Mouse (Mus musculus) forebrain, postnatal 0 days (tissue): ENCODE data around the gene Ctnnal1. TPM values are rescaled to one million over a fixed set of nuclear protein-coding genes. Genes with fewer than 3 reads are reported as not detected.

Experiments
- ATAC-seq: fragments of 200-750 bp; cut with Nextera tagmentation; 2 replicates; pipeline ENCODE4 v1.8.0; 2017; ENCODE audit warnings: mild to moderate bottlenecking, moderate library complexity
- DNase-seq: peaks from one replicate; pipeline ENCODE4 v3.0.0-alpha.2; 2015
- H3K27ac ChIP-seq: fragments of 300-500 bp; sonication (generic); 2 replicates; pipeline ENCODE4 v1.5.1; 2014; ENCODE audit warnings: low read depth, mild to moderate bottlenecking, antibody characterized with exemption, low read length, moderate library complexity, mixed read lengths
- H3K27me3 ChIP-seq: fragments of 300-500 bp; sonication (generic); 2 replicates; pipeline ENCODE4 v1.6.1; 2014; ENCODE audit warnings: mild to moderate bottlenecking, low read length, mixed read lengths; ENCODE audit not compliant: insufficient read depth
- H3K36me3 ChIP-seq: fragments of 300-500 bp; sonication (generic); 2 replicates; pipeline ENCODE4 v1.6.1; 2014; ENCODE audit warnings: mild to moderate bottlenecking, moderate library complexity; ENCODE audit not compliant: insufficient read depth
- H3K4me1 ChIP-seq: fragments of 300-500 bp; sonication (generic); 2 replicates; pipeline ENCODE4 v1.6.1; 2014; ENCODE audit warnings: antibody characterized with exemption; ENCODE audit not compliant: insufficient read depth
- H3K4me2 ChIP-seq: fragments of 300-500 bp; sonication (generic); 2 replicates; pipeline ENCODE4 v1.6.1; 2014; ENCODE audit warnings: low read depth, mild to moderate bottlenecking, moderate library complexity
- H3K4me3 ChIP-seq: fragments of 300-500 bp; sonication (generic); 2 replicates; pipeline ENCODE4 v1.5.1; 2014; ENCODE audit warnings: low read depth, low read length, mixed read lengths
- H3K9ac ChIP-seq: fragments of 300-500 bp; sonication (generic); 2 replicates; pipeline ENCODE4 v1.6.1; 2014; ENCODE audit warnings: mild to moderate bottlenecking
- H3K9me3 ChIP-seq: fragments of 300-500 bp; sonication (generic); 2 replicates; pipeline ENCODE4 v1.6.1; 2016; ENCODE audit warnings: low read length
- CTCF ChIP-seq: sonication (generic); IDR thresholded peaks from 2 replicates; pipeline ENCODE4 v1.5.1; 2016; ENCODE audit warnings: antibody characterized with exemption, control low read depth, low read depth
- WGBS: fragments of 180-500 bp; shearing (Covaris S2); extraction: QIAGEN DNeasy Blood & Tissue Kit; methylation state at CpG from one replicate; pipeline ENCODE4 v1.1.7; 2014; 5-methylcytosine and 5-hydroxymethylcytosine counted together
- polyA plus RNA-seq: library from polyadenylated mRNA; unstranded; fragments of >200 nt; fragmentation: Nextera tagmentation; extraction: Ambion mirVana; gene quantifications from 2 replicates; pipeline ENCODE4 v1.2.1, GENCODE M21; 2015
- total RNA-seq: library from RNA; depleted of rRNA; stranded (reverse); fragments of >200 nt; gene quantifications from 2 replicates; pipeline ENCODE4 v1.2.3, GENCODE M21; 2014

The Ctnnal1 gene
- total and polyA plus RNA-seq, 2 experiments from 2014 or later: 8.5 to 14.5 TPM

- no peak overlapping the region for H3K4me2 ChIP-seq
- peaks cover 30% of the 10 kb centered on the region for H3K36me3 ChIP-seq
- no peak overlapping the region for H3K4me3 ChIP-seq
- WGBS: 67% methylated on average over 3 of the region's 3 CpGs
- no peak overlapping the region for H3K9ac ChIP-seq
- TF ChIP-seq CTCF: no peak
- no peak for DNase-seq
- no peaks in the 10 kb centered on the region for H3K27me3 ChIP-seq
- ATAC-seq: no peak
- H3K4me1 ChIP-seq: no peaks in the 10 kb centered on the region
- H3K9me3 ChIP-seq: no peaks in the 10 kb centered on the region
- H3K27ac ChIP-seq: no peak overlapping the region
These were observed 53.3 kb downstream of the Ctnnal1 start for GRCm38 (mm10) chr4:56811642-56812041.

- Histone ChIP-seq H3K9me3 (no peaks in the 10 kb centered on the region), H3K4me2 (no peak overlapping the region), H3K36me3 (peaks cover 39% of the 10 kb centered on the region), H3K27me3 (no peaks in the 10 kb centered on the region), H3K27ac (no peak overlapping the region), H3K9ac (no peak overlapping the region), H3K4me1 (peaks cover 3% of the 10 kb centered on the region; the same call in 1 of the 2 replicates), H3K4me3 (no peak overlapping the region)
- TF ChIP-seq CTCF: no peak
- DNase-seq (no peak), ATAC-seq (no peak)
- 79% methylated on average over 4 of the region's 4 CpGs for WGBS
These were observed 55.9 kb downstream of the Ctnnal1 start for GRCm38 (mm10) chr4:56809050-56809449.

- Histone ChIP-seq H3K9me3 (no peaks in the 10 kb centered on the region), H3K27me3 (no peaks in the 10 kb centered on the region), H3K27ac (peak overlapping the region; percentile 85), H3K4me3 (peak overlapping the region; percentile 88), H3K4me1 (peaks cover 22% of the 10 kb centered on the region), H3K9ac (peak overlapping the region; percentile 85), H3K36me3 (peaks cover 34% of the 10 kb centered on the region), H3K4me2 (peak overlapping the region; percentile 54)
- 1% methylated on average over 25 of the region's 25 CpGs for WGBS
- ATAC-seq (no peak; the same call in 1 of the 2 replicates), DNase-seq (no peak)
- no peak for TF ChIP-seq CTCF
These were observed 62.3 kb downstream of the Ctnnal1 start for GRCm38 (mm10) chr4:56802669-56803150.

GRCm38 (mm10) chr4:56801907-56802668 is 62.9 kb downstream of the Ctnnal1 start, which contains the start of the genes Elp1 and Fam206a:
Elp1 (minus strand) TSS chr4:56802331.
Fam206a (plus strand) TSS chr4:56802345.
- ATAC-seq: peak; percentile 97
- Histone ChIP-seq H3K36me3 (peaks cover 40% of the 10 kb centered on the region), H3K4me2 (peak within 1 kb of the TSS; percentile 54), H3K4me1 (peaks cover 22% of the 10 kb centered on the region), H3K9me3 (no peaks in the 10 kb centered on the region), H3K9ac (peak within 1 kb of the TSS; percentile 85), H3K27ac (peak within 1 kb of the TSS; percentile 85), H3K4me3 (peak within 1 kb of the TSS; percentile 88), H3K27me3 (no peaks in the 10 kb centered on the region)
- peak; percentile 98 for DNase-seq
- 0 out of 2 replicates have a peak, but pooled peaks have one; percentile 1 for TF ChIP-seq CTCF
- WGBS: under 1% methylated on average over 72 of the region's 72 CpGs

GRCm38 (mm10) chr4:56791373-56791772 is 73.6 kb downstream of the Ctnnal1 start:
- peaks cover 84% of the 10 kb centered on the region for H3K36me3 ChIP-seq

GRCm38 (mm10) chr4:56771065-56771464 is 93.9 kb downstream of the Ctnnal1 start:
- Histone ChIP-seq H3K27me3 (no peaks in the 10 kb centered on the region), H3K27ac (no peak overlapping the region), H3K9ac (no peak overlapping the region), H3K4me3 (no peak overlapping the region), H3K4me1 (no peaks in the 10 kb centered on the region), H3K36me3 (peaks cover 86% of the 10 kb centered on the region), H3K9me3 (no peaks in the 10 kb centered on the region), H3K4me2 (no peak overlapping the region)
- no peak for TF ChIP-seq CTCF
- no peak for DNase-seq
- 76% methylated on average over 1 of the region's 1 CpGs for WGBS
- no peak for ATAC-seq

More at GRCm38 (mm10) chr4:56791373-56791772, 73.6 kb downstream of the Ctnnal1 start:
- Histone ChIP-seq H3K9me3 (no peaks in the 10 kb centered on the region), H3K27ac (no peak overlapping the region), H3K4me1 (no peaks in the 10 kb centered on the region), H3K27me3 (no peaks in the 10 kb centered on the region), H3K4me3 (no peak overlapping the region), H3K4me2 (no peak overlapping the region), H3K9ac (no peak overlapping the region)
- TF ChIP-seq CTCF: peak; percentile 61
- WGBS: 31% methylated on average over 1 of the region's 1 CpGs
- DNase-seq (peak; percentile 19), ATAC-seq (peak; percentile 74)

GRCm38 (mm10) chr4:56768913-56769312 is 96.1 kb downstream of the Ctnnal1 start:
- ATAC-seq: no peak

More at GRCm38 (mm10) chr4:56768913-56769312, 96.1 kb downstream of the Ctnnal1 start:
- Histone ChIP-seq H3K4me2 (no peak overlapping the region), H3K4me1 (no peaks in the 10 kb centered on the region), H3K27ac (no peak overlapping the region), H3K9me3 (no peaks in the 10 kb centered on the region), H3K9ac (no peak overlapping the region), H3K27me3 (no peaks in the 10 kb centered on the region), H3K4me3 (no peak overlapping the region), H3K36me3 (peaks cover 89% of the 10 kb centered on the region)
- DNase-seq: no peak
- TF ChIP-seq CTCF: no peak
- WGBS: 93% methylated on average over 7 of the region's 7 CpGs
